Mouse (Mus musculus) gastrocnemius, postnatal 25 days (tissue): ENCODE results near the gene Scyl1. TPM values are rescaled to one million over a fixed set of nuclear protein-coding genes. Genes with fewer than 3 reads are reported as not detected.
A peak's percentile ranks its signal among the peaks of the same experiment; 100 is the strongest.

Experiments used
- DNase-seq: peaks from one replicate; pipeline ENCODE4 v3.0.0; 2022
- total RNA-seq, 2 experiments: library from RNA; stranded (reverse); gene quantifications; 1 replicate in 1 of 2; 2 replicates in 1 of 2; pipeline ENCODE4 v1.2.3; 2021

The Scyl1 gene
- total RNA-seq, 2 experiments from 2014 or later: 62.2 to 62.8 TPM

GRCm38 (mm10) chr19:5742241-5742641 is 29.0 kb downstream of the Scyl1 start:
- DNase-seq: no peak

- peak; percentile 90 for DNase-seq
These were observed 29.5 kb downstream of the Scyl1 start for GRCm38 (mm10) chr19:5741641-5742240.

GRCm38 (mm10) chr19:5740320-5741317 is 30.6 kb downstream of the Scyl1 start, which contains the start of gene Ltbp3:
Gene Ltbp3, plus strand, starts transcription at chr19:5740904.
- peak; percentile 83 for DNase-seq

GRCm38 (mm10) chr19:5739446-5739845 is 31.8 kb downstream of the Scyl1 start:
- DNase-seq: no peak

- DNase-seq: no peak
These were observed 36.9 kb downstream of the Scyl1 start for GRCm38 (mm10) chr19:5734325-5734724.

GRCm38 (mm10) chr19:5731264-5731978 is 39.8 kb downstream of the Scyl1 start:
- DNase-seq: peak; percentile 87

GRCm38 (mm10) chr19:5730314-5731186 is 40.7 kb downstream of the Scyl1 start:
- no peak for DNase-seq

- peak; percentile 88 for DNase-seq
These were observed 41.8 kb downstream of the Scyl1 start, which contains the start of gene Fam89b for GRCm38 (mm10) chr19:5729444-5729815. Gene Fam89b, minus strand, starts transcription at chr19:5729653.

- DNase-seq: peak; percentile 62
These were observed 42.4 kb downstream of the Scyl1 start for GRCm38 (mm10) chr19:5728631-5729443.

- peak; percentile 83 for DNase-seq
These were observed 43.5 kb downstream of the Scyl1 start for GRCm38 (mm10) chr19:5727701-5728100.

GRCm38 (mm10) chr19:5726961-5727578 is 44.1 kb downstream of the Scyl1 start:
- DNase-seq: no peak

GRCm38 (mm10) chr19:5725767-5726515 is 45.3 kb downstream of the Scyl1 start, which contains the start of gene Ehbp1l1:
Gene Ehbp1l1, minus strand, starts transcription at chr19:5726317.
- DNase-seq: peak; percentile 84

- peak; percentile 89 for DNase-seq
These were observed 46.1 kb downstream of the Scyl1 start for GRCm38 (mm10) chr19:5725029-5725707.

GRCm38 (mm10) chr19:5724549-5724941 is 46.7 kb downstream of the Scyl1 start:
- DNase-seq: peak; percentile 91

GRCm38 (mm10) chr19:5723934-5724548 is 47.2 kb downstream of the Scyl1 start:
- DNase-seq: no peak

GRCm38 (mm10) chr19:5722848-5723425 is 48.3 kb downstream of the Scyl1 start:
- DNase-seq: no peak

GRCm38 (mm10) chr19:5721233-5721632 is 50.0 kb downstream of the Scyl1 start:
- no peak for DNase-seq

GRCm38 (mm10) chr19:5716955-5717354 is 54.3 kb downstream of the Scyl1 start:
- DNase-seq: no peak
